Mouse (Mus musculus) MEL (cell line): ENCODE data around the gene Olfr643.

ENCODE experiments used
- BHLHE40 ChIP-seq: IDR thresholded peaks from 2 replicates; pipeline ENCODE4 v1.6.1; 2012; ENCODE audit warnings: low read depth, mild to moderate bottlenecking, inconsistent platforms, low read length, improper control_type of control experiment, borderline replicate concordance
- CTCF ChIP-seq, 3 experiments: IDR thresholded peaks in 2 of 3; conservative IDR thresholded peaks in 1 of 3; 2 replicates each; pipeline ENCODE4 v1.5.1; 2011 to 2012; ENCODE audit warnings: low read length in 3 of 3, low read depth in 2 of 3, mild to moderate bottlenecking in 2 of 3, improper control_type of control experiment in 1 of 3, inconsistent platforms in 1 of 3, mixed read lengths in 1 of 3, moderate library complexity in 1 of 3; ENCODE audit not compliant: control insufficient read depth in 1 of 3, insufficient read depth in 1 of 3, poor library complexity in 1 of 3, severe bottlenecking in 1 of 3
- EP300 ChIP-seq, 2 experiments: IDR thresholded peaks; 2 replicates each; pipeline ENCODE4 v1.6.1; 2011; ENCODE audit warnings: improper control_type of control experiment in 2 of 2, low read length in 2 of 2, low read depth in 1 of 2, mild to moderate bottlenecking in 1 of 2
- GABPA ChIP-seq: IDR thresholded peaks from 2 replicates; pipeline ENCODE4 v1.6.1; 2012; ENCODE audit warnings: low read depth, mild to moderate bottlenecking, inconsistent platforms, low read length, improper control_type of control experiment, moderate library complexity
- GATA1 ChIP-seq: IDR thresholded peaks from 2 replicates; pipeline ENCODE4 v1.6.1; 2011; ENCODE audit warnings: low read depth, low read length, improper control_type of control experiment
- MAFK ChIP-seq: IDR thresholded peaks from 2 replicates; pipeline ENCODE4 v1.6.1; 2011; ENCODE audit warnings: low read depth, mild to moderate bottlenecking, low read length, improper control_type of control experiment, borderline replicate concordance
- MAZ ChIP-seq: IDR thresholded peaks from 2 replicates; pipeline ENCODE4 v1.6.1; 2012; ENCODE audit warnings: low read depth, mild to moderate bottlenecking, inconsistent platforms, low read length, improper control_type of control experiment
- MYB ChIP-seq: IDR thresholded peaks from 2 replicates; pipeline ENCODE4 v1.6.1; 2011; ENCODE audit warnings: mild to moderate bottlenecking, low read depth, low read length, improper control_type of control experiment
- POLR2A ChIP-seq, 2 experiments: IDR thresholded peaks; 2 replicates each; pipeline ENCODE4 v1.6.1; 2011 to 2012; ENCODE audit warnings: low read length in 2 of 2, mild to moderate bottlenecking in 2 of 2, control low read depth in 1 of 2, improper control_type of control experiment in 1 of 2, low read depth in 1 of 2, moderate library complexity in 1 of 2; ENCODE audit not compliant: control insufficient read depth in 1 of 2, insufficient read depth in 1 of 2, poor library complexity in 1 of 2
- POLR2AphosphoS2 ChIP-seq: IDR thresholded peaks from 2 replicates; pipeline ENCODE4 v1.6.1; 2011; ENCODE audit warnings: low read length, improper control_type of control experiment
- TAL1 ChIP-seq: IDR thresholded peaks from 2 replicates; pipeline ENCODE4 v1.6.1; 2012; ENCODE audit warnings: mild to moderate bottlenecking, inconsistent platforms, low read length, moderate library complexity, mixed read lengths
- ZNF384 ChIP-seq: IDR thresholded peaks from 2 replicates; pipeline ENCODE4 v1.6.1; 2012; ENCODE audit warnings: low read depth, mild to moderate bottlenecking, inconsistent platforms, low read length, improper control_type of control experiment

DNA sequence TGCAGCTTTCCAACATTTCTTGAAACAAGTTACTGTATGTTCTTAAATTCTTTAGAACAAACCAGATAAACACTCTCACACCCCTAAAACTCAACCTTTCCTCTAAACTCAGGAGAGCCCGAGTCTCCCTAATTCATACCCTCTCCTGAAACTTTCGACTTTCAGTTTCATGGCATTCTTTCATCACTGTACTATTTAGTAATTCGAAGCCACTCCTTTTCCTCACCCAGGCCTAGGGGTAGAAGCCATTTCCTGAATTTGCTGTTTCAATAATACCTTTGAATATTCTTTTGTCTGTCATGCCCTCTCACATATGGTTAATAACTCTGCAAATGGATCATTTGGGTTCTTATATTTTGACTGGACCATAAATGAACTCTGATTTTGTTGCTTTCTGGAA, 110.2 kb downstream of the Olfr643 start:
- no peak for TF ChIP-seq CTCF (IDR thresholded peaks at IDR 0.05 in 2 of 3, conservative IDR thresholded peaks at IDR 0.05 in 1 of 3; ENCODE audit: control insufficient read depth in 1 of 3, insufficient read depth in 1 of 3, low read depth in 2 of 3, low read length in 3 of 3, poor library complexity in 1 of 3, severe bottlenecking in 1 of 3)
- TF ChIP-seq MAFK: no peak
- no peak for TF ChIP-seq BHLHE40
- no peak for TF ChIP-seq TAL1
- TF ChIP-seq MYB: no peak
- TF ChIP-seq GABPA: no peak
- no peak for TF ChIP-seq POLR2A (IDR thresholded peaks at IDR 0.05; ENCODE audit: control insufficient read depth in 1 of 2, insufficient read depth in 1 of 2, low read depth in 1 of 2, low read length in 2 of 2, poor library complexity in 1 of 2)
- no peak for TF ChIP-seq GATA1
- TF ChIP-seq POLR2AphosphoS2: no peak
- no peak for TF ChIP-seq MAZ
- TF ChIP-seq EP300 (IDR thresholded peaks at IDR 0.05; ENCODE audit: low read depth in 1 of 2, low read length in 2 of 2): no peak
- TF ChIP-seq ZNF384: no peak
